Mouse (Mus musculus) C2C12 (cell line): ENCODE results near the gene Rpl11.

Source experiments
- CTCF ChIP-seq: IDR thresholded peaks from one replicate; pipeline ENCODE4 v1.5.1; 2011; ENCODE audit not compliant: control insufficient read depth, insufficient read depth, insufficient read length
- MAX ChIP-seq: IDR thresholded peaks from one replicate; pipeline ENCODE4 v1.6.1; 2011; ENCODE audit warnings: mild to moderate bottlenecking, control low read depth
- USF1 ChIP-seq: IDR thresholded peaks from one replicate; pipeline ENCODE4 v1.6.1; 2011; ENCODE audit warnings: low read depth, mild to moderate bottlenecking, control low read depth, moderate library complexity

GRCm38 (mm10) chr4:136028689-136029088 is 24.5 kb downstream of the Rpl11 start:
- TF ChIP-seq CTCF (no peak), USF1 (no peak), MAX (no peak)
